Mouse (Mus musculus) right cerebral cortex, postnatal 14 days (tissue): ENCODE results near the gene Adgrg4.

Experiments used
- DNase-seq: peaks from one replicate; pipeline ENCODE4 v3.0.0; 2022

Gene Adgrg4

DNA sequence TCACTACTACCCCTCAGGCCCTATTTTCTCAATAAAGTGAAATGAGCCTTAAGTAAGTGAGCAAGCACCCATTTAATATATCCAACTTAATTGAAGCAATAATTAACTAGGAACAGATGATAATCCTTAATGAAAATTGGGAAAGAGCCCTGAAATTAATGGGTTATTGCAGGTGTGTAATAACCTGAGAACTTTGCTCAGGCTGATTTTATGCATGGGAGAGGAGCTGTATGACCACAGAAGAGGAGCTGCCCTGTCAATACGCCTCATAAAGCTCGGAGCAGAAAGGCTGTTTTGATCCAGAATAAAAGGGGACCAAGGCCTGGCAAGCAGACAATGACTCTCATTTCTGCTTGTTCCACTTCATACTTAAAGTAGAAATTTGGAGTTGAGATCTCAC is at the start of gene Adgrg4:
TSS of gene Adgrg4 (plus strand) at position 301 of the 400 bp plus-strand sequence.
- DNase-seq = no peak

GRCm38 (mm10) chrX:56821765-56822603 is 48.0 kb upstream of the Adgrg4 start, which contains the start of gene Map7d3:
TSS of gene Map7d3 (minus strand) at chrX:56822326.
- no peak for DNase-seq

DNA sequence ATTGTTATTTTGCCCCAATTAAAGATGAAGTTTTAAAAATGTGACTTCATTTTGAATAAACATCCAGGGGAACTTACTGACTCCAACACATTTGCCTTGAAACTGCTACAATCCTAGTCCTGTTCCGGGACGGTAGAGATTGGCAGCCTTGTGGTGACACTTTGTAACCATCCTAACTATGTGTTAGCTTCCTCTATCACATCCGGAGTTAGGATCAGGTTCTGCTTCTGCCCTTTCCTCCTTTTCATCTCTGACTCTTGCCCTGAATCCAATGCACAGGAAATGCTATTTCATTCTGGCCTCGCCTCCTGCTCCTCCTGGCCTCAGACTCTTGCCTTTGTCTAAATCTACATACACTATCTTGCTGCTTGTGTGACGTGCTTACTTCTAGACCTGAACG is 42.5 kb upstream of the Adgrg4 start:
- no peak for DNase-seq

DNA sequence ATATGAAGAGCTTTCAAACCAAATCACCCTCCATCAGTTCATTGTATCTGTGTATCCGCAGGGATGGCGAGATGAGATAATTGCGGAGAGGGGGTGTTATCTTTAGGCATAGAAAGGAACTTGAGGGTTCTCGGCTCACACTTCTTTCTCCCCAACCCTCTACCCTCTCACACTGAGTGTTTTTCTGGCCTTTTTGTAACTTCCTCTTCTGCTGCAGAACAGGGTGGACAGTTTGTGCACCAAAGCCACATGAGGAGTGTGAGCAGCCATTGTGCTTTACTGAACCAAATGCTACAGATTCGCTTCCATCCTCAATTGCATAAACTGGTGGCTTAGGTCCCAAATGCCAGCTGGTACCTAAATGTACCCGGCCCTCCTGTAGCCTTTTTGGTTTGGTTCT is 34.1 kb upstream of the Adgrg4 start:
- DNase-seq = no peak

- peak; percentile 4 for DNase-seq
These were observed 30.6 kb upstream of the Adgrg4 start for GRCm38 (mm10) chrX:56839369-56839768.

DNA sequence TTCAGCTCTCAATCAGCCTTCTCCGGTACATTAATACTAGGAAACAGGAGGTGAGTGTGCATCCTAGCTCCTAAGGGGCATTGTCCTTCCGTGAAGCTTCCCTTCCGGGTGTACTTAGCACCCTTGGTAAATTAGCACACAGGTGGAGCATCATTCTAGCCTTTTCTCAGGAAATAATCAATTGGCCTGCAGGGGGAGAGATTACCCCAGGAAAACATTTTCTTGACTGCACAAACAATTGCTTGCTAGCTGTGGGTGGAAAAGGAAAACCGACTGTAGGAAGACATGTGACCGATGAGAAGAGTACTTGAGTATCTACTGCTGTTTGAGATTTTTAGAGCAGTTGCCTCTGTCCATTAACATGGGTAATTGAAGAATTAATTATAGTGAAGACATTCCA is 28.7 kb upstream of the Adgrg4 start:
- no peak for DNase-seq

GRCm38 (mm10) chrX:57012891-57013290 is 142.9 kb downstream of the Adgrg4 start:
- no peak for DNase-seq

- no peak for DNase-seq
These were observed 172.8 kb downstream of the Adgrg4 start, which contains the start of gene Brs3 for GRCm38 (mm10) chrX:57042774-57043173. TSS of gene Brs3 (plus strand) at chrX:57043074.

- no peak for DNase-seq
These were observed 173.9 kb downstream of the Adgrg4 start for GRCm38 (mm10) chrX:57043869-57044268.
